Mouse (Mus musculus): ENCODE data around the gene Hoxd13. TPM values are rescaled to one million over a fixed set of nuclear protein-coding genes. Genes with fewer than 3 reads are reported as not detected.

Hoxd13 gene
- polyA plus RNA-seq (2016; fragmentation: Nextera tagmentation; extraction: Ambion mirVana) = not detected in 2 replicates

- Histone ChIP-seq H3K36me3 (replicated peaks) (no peaks in the 10 kb centered on the region), H3K4me1 (peaks cover 16% of the 10 kb centered on the region), H3K4me3 (replicated peaks) (peak within 1 kb of the TSS; percentile 39), H3K4me2 (peak within 1 kb of the TSS; percentile 58), H3K9me3 (no peaks in the 10 kb centered on the region), H3K27ac (no peak within 1 kb of the TSS), H3K27me3 (peaks cover 95% of the 10 kb centered on the region), H3K9ac (peak within 1 kb of the TSS; percentile 42; the same call in 1 of the 2 replicates)
- under 1% methylated on average over 19 of the region's 51 CpGs for WGBS
- peak; percentile 57; the same call in 1 of the 2 replicates for ATAC-seq (ENCODE audit: low FRiP score)
These were observed at the start of gene Hoxd13 for GRCm38 (mm10) chr2:74667842-74668357. Gene Hoxd13 (plus strand): TSS chr2:74668310.

- no peak overlapping the region for H3K9ac ChIP-seq
- H3K9me3 ChIP-seq = no peaks in the 10 kb centered on the region
- H3K36me3 ChIP-seq (replicated peaks) = no peaks in the 10 kb centered on the region
- no peak overlapping the region for H3K4me2 ChIP-seq
- H3K27me3 ChIP-seq = no peaks in the 10 kb centered on the region
- 83% methylated on average over 3 of the region's 3 CpGs for WGBS
- no peak overlapping the region for H3K27ac ChIP-seq
- no peak for ATAC-seq (ENCODE audit: low FRiP score)
- H3K4me1 ChIP-seq = no peaks in the 10 kb centered on the region
- no peak overlapping the region for H3K4me3 ChIP-seq (replicated peaks)
These were observed 48.3 kb upstream of the Hoxd13 start for GRCm38 (mm10) chr2:74619676-74620246.

- Histone ChIP-seq H3K36me3 (replicated peaks) (no peaks in the 10 kb centered on the region), H3K27ac (no peak overlapping the region), H3K27me3 (no peaks in the 10 kb centered on the region), H3K9ac (no peak overlapping the region), H3K4me1 (no peaks in the 10 kb centered on the region), H3K9me3 (no peaks in the 10 kb centered on the region), H3K4me3 (replicated peaks) (no peak overlapping the region), H3K4me2 (no peak overlapping the region)
- ATAC-seq (ENCODE audit: low FRiP score) = no peak
- WGBS = 91% methylated on average over 10 of the region's 10 CpGs
These were observed 47.7 kb upstream of the Hoxd13 start for GRCm38 (mm10) chr2:74620368-74620767.

GRCm38 (mm10) chr2:74635412-74635811 is 32.7 kb upstream of the Hoxd13 start:
- no peak overlapping the region for H3K9ac ChIP-seq
- WGBS = 74% methylated on average over 4 of the region's 4 CpGs
- H3K36me3 ChIP-seq (replicated peaks) = no peaks in the 10 kb centered on the region
- H3K4me3 ChIP-seq (replicated peaks) = no peak overlapping the region
- peaks cover 11% of the 10 kb centered on the region; the same call in 1 of the 2 replicates for H3K27me3 ChIP-seq
- H3K4me1 ChIP-seq = no peaks in the 10 kb centered on the region
- H3K27ac ChIP-seq = no peak overlapping the region
- H3K9me3 ChIP-seq = peaks cover 3% of the 10 kb centered on the region; the same call in 1 of the 2 replicates
- ATAC-seq (ENCODE audit: low FRiP score) = no peak
- H3K4me2 ChIP-seq = no peak overlapping the region

- Histone ChIP-seq H3K27me3 (peaks cover 58% of the 10 kb centered on the region), H3K4me3 (replicated peaks) (no peak overlapping the region), H3K9ac (no peak overlapping the region), H3K4me1 (no peaks in the 10 kb centered on the region), H3K4me2 (no peak overlapping the region), H3K9me3 (no peaks in the 10 kb centered on the region), H3K27ac (no peak overlapping the region), H3K36me3 (replicated peaks) (no peaks in the 10 kb centered on the region)
- no peak for ATAC-seq (ENCODE audit: low FRiP score)
- WGBS = 80% methylated on average over 5 of the region's 5 CpGs
These were observed 25.7 kb upstream of the Hoxd13 start for GRCm38 (mm10) chr2:74642431-74642830.

GRCm38 (mm10) chr2:74645631-74646030 is 22.5 kb upstream of the Hoxd13 start:
- no peak for ATAC-seq (ENCODE audit: low FRiP score)
- H3K9ac ChIP-seq = no peak overlapping the region
- WGBS = 86% methylated on average over 3 of the region's 3 CpGs
- peaks cover 79% of the 10 kb centered on the region for H3K27me3 ChIP-seq
- no peak overlapping the region for H3K4me2 ChIP-seq
- no peak overlapping the region for H3K4me3 ChIP-seq (replicated peaks)
- H3K27ac ChIP-seq = no peak overlapping the region
- no peaks in the 10 kb centered on the region for H3K9me3 ChIP-seq
- H3K4me1 ChIP-seq = no peaks in the 10 kb centered on the region
- H3K36me3 ChIP-seq (replicated peaks) = no peaks in the 10 kb centered on the region

- Histone ChIP-seq H3K4me1 (no peaks in the 10 kb centered on the region), H3K27ac (no peak overlapping the region), H3K4me2 (no peak overlapping the region), H3K4me3 (replicated peaks) (no peak overlapping the region), H3K9ac (no peak overlapping the region), H3K27me3 (peaks cover 92% of the 10 kb centered on the region), H3K9me3 (no peaks in the 10 kb centered on the region), H3K36me3 (replicated peaks) (no peaks in the 10 kb centered on the region)
- ATAC-seq (ENCODE audit: low FRiP score) = no peak
- 17% methylated on average over 7 of the region's 7 CpGs for WGBS
These were observed 20.8 kb upstream of the Hoxd13 start for GRCm38 (mm10) chr2:74647082-74647864.

GRCm38 (mm10) chr2:74652996-74653340 is 15.1 kb upstream of the Hoxd13 start:
- no peak overlapping the region for H3K4me2 ChIP-seq
- no peak overlapping the region for H3K4me3 ChIP-seq (replicated peaks)
- ATAC-seq (ENCODE audit: low FRiP score) = no peak
- H3K27ac ChIP-seq = no peak overlapping the region
- no peak overlapping the region for H3K9ac ChIP-seq
- H3K4me1 ChIP-seq = peaks cover 14% of the 10 kb centered on the region
- 0 out of 2 replicates have a peak, but pooled peaks cover 4% of the 10 kb centered on the region for H3K9me3 ChIP-seq
- no peaks in the 10 kb centered on the region for H3K36me3 ChIP-seq (replicated peaks)
- H3K27me3 ChIP-seq = peaks cover 87% of the 10 kb centered on the region
- 39% methylated on average over 2 of the region's 2 CpGs for WGBS

- Histone ChIP-seq H3K4me1 (peaks cover 14% of the 10 kb centered on the region), H3K4me3 (replicated peaks) (no peak overlapping the region), H3K27me3 (peaks cover 87% of the 10 kb centered on the region), H3K9me3 (0 out of 2 replicates have a peak, but pooled peaks cover 4% of the 10 kb centered on the region), H3K27ac (no peak overlapping the region), H3K36me3 (replicated peaks) (no peaks in the 10 kb centered on the region), H3K4me2 (no peak overlapping the region), H3K9ac (no peak overlapping the region)
- ATAC-seq (ENCODE audit: low FRiP score) = no peak
- WGBS = 9% methylated on average over 17 of the region's 17 CpGs
These were observed 14.2 kb upstream of the Hoxd13 start for GRCm38 (mm10) chr2:74653781-74654535.

- ATAC-seq (ENCODE audit: low FRiP score) = no peak
- Histone ChIP-seq H3K36me3 (replicated peaks) (no peaks in the 10 kb centered on the region), H3K27me3 (peaks cover 87% of the 10 kb centered on the region), H3K4me3 (replicated peaks) (peak overlapping the region; percentile 36; the same call in 1 of the 2 replicates), H3K9me3 (0 out of 2 replicates have a peak, but pooled peaks cover 4% of the 10 kb centered on the region), H3K4me2 (no peak overlapping the region), H3K27ac (no peak overlapping the region), H3K4me1 (peaks cover 14% of the 10 kb centered on the region), H3K9ac (no peak overlapping the region)
- 5% methylated on average over 20 of the region's 20 CpGs for WGBS
These were observed 13.2 kb upstream of the Hoxd13 start for GRCm38 (mm10) chr2:74654743-74655419.

GRCm38 (mm10) chr2:74655420-74655781 is 12.7 kb upstream of the Hoxd13 start:
- Histone ChIP-seq H3K4me3 (replicated peaks) (peak overlapping the region; percentile 36), H3K27me3 (peaks cover 87% of the 10 kb centered on the region), H3K4me1 (peaks cover 14% of the 10 kb centered on the region), H3K9me3 (0 out of 2 replicates have a peak, but pooled peaks cover 4% of the 10 kb centered on the region), H3K36me3 (replicated peaks) (no peaks in the 10 kb centered on the region), H3K9ac (no peak overlapping the region), H3K4me2 (peak overlapping the region; percentile 52), H3K27ac (no peak overlapping the region)
- ATAC-seq (ENCODE audit: low FRiP score) = no peak; the same call in 1 of the 2 replicates
- under 1% methylated on average over 43 of the region's 47 CpGs for WGBS

Measured in forebrain, embryonic 12.5 days (tissue).